Mouse (Mus musculus): ENCODE measurements around the gene Psg22.
"Not testable (repeated sequence)": the region's sequence is repeated elsewhere in the genome, so short reads cannot be mapped to it uniquely, and the experiment has no call there.

DNA sequence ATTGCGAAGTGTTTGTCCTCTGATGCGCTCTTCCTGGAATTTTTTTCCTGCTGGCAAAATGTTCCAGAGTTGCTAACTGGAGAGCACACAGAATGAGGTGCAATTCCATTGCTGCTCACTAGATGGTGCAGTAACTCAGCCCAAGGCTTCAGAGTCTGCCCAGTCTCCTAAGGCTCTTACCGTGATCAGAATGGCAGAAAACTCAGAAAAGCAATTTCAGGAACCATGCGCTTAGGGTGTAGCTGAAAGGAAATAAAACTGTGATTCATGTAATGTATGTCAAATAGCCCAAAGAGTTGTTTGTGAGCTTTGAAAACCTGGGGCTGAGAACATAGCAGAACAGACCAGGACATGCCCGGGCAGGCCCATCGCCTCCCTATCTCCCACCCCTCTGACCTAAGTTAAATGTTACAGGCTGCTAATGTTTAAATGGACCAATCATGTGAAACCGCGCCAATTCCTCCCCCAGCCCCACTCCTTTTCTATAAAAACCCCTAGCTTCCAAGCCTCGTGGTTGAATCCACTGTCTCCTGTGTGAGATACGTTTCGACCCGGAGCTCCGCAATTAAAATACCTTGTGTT lies 32.1 kb downstream of the Psg22 start:
- TF ChIP-seq NELFE (IDR thresholded peaks at IDR 0.05; ENCODE audit: low read depth, low read length); HCFC1 (IDR thresholded peaks at IDR 0.05; ENCODE audit: low read depth, low read length); TAL1 (IDR thresholded peaks at IDR 0.05; ENCODE audit: low read length); EP300 (IDR thresholded peaks at IDR 0.05; ENCODE audit: low read depth in 1 of 2, low read length in 2 of 2); MYC (IDR thresholded peaks at IDR 0.05; ENCODE audit: low read depth, low read length); TCF12 (IDR thresholded peaks at IDR 0.05; ENCODE audit: low read depth, low read length); ZNF384 (IDR thresholded peaks at IDR 0.05; ENCODE audit: low read depth, low read length); POLR2A (IDR thresholded peaks at IDR 0.05; ENCODE audit: control insufficient read depth in 1 of 2, insufficient read depth in 1 of 2, low read depth in 1 of 2, low read length in 2 of 2, poor library complexity in 1 of 2): not testable (repeated sequence)
- TF ChIP-seq CTCF (IDR thresholded peaks at IDR 0.05 in 2 of 3, conservative IDR thresholded peaks at IDR 0.05 in 1 of 3; ENCODE audit: control insufficient read depth in 1 of 3, insufficient read depth in 1 of 3, low read depth in 2 of 3, low read length in 3 of 3, poor library complexity in 1 of 3, severe bottlenecking in 1 of 3) (peak; percentile 29 to 57 (median 42); a peak in 5 of 6 replicates), RAD21 (IDR thresholded peaks at IDR 0.05; ENCODE audit: low read depth, low read length) (peak; percentile 62)
